In the genomic region with DNA sequence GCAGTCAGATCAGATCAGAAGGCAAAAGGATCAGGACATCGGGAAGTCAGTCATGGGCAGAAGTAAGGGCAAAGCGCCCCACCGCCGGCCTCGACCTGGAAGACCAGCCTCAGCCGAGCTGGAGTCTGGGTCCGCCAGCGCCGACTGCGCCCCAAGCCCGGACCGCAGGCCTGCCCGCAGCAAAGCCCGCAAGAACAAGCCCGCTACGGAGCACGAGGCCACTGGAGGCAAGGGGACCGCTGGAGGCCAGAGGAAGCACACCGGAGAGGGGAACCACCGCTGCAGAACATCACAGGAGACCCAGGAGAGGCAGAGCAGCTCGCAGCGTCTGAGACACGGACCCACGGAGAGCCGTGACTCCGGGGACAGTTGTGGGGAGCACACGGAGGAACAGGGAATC, we compare ENCODE assay signal across 8 mouse cellular contexts. TPM values are rescaled to one million over a fixed set of nuclear protein-coding genes. Genes with fewer than 3 reads are reported as not detected.
DNase-seq lines count a peak whose midpoint lies in the region; ATAC-seq and TF ChIP-seq lines count a peak whose summit lies in the region.

A gene (plus strand): TSS at position 53 of the 400 bp plus-strand sequence.

- H3K4me1 ChIP-seq in heart, postnatal 0 days (ENCODE audit: control insufficient read depth, insufficient read depth) = peaks cover 5% of the 10 kb centered on the region
- H3K4me1 ChIP-seq in embryonic facial prominence, embryonic 10.5 days = peaks cover 25% of the 10 kb centered on the region
- H3K4me1 ChIP-seq in hindbrain, postnatal 0 days (ENCODE audit: insufficient read depth, low read length) = 0 out of 2 replicates have a peak, but pooled peaks cover 4% of the 10 kb centered on the region
- H3K4me1 ChIP-seq in midbrain, postnatal 0 days (ENCODE audit: insufficient read depth, low read length) = no peaks in the 10 kb centered on the region

- no peak for TF ChIP-seq EP300 in heart, postnatal 0 days (IDR thresholded peaks at IDR 0.05; ENCODE audit: low read depth)

- TF ChIP-seq CTCF in heart, postnatal 0 days (IDR thresholded peaks at IDR 0.05; ENCODE audit: low read depth) = no peak
- no peak for TF ChIP-seq CTCF in hindbrain, postnatal 0 days (IDR thresholded peaks at IDR 0.05; ENCODE audit: low read depth)
- TF ChIP-seq CTCF in midbrain, postnatal 0 days (IDR thresholded peaks at IDR 0.05) = no peak

- H3K9ac ChIP-seq in heart, postnatal 0 days (replicated peaks; ENCODE audit: low read depth, low read length) = peak within 1 kb of the TSS; percentile 5; the same call in 1 of the 2 replicates
- no peak within 1 kb of the TSS; the same call in 1 of the 2 replicates for H3K9ac ChIP-seq in hindbrain, postnatal 0 days (replicated peaks; ENCODE audit: low read length)
- no peak within 1 kb of the TSS for H3K9ac ChIP-seq in midbrain, postnatal 0 days (replicated peaks; ENCODE audit: low read length, poor library complexity, severe bottlenecking)

- peak within 1 kb of the TSS; percentile 68 for H3K4me2 ChIP-seq in heart, postnatal 0 days (ENCODE audit: low read depth, low read length)
- H3K4me2 ChIP-seq in hindbrain, postnatal 0 days (ENCODE audit: low read depth, low read length) = peak within 1 kb of the TSS; percentile 47
- H3K4me2 ChIP-seq in midbrain, postnatal 0 days (ENCODE audit: low read depth, low read length, poor library complexity, severe bottlenecking) = peak within 1 kb of the TSS; percentile 44

- 17% methylated on average over 27 of the region's 27 CpGs for WGBS in heart, postnatal 0 days
- 7% methylated on average over 27 of the region's 27 CpGs for WGBS in embryonic facial prominence, embryonic 10.5 days
- 14% methylated on average over 27 of the region's 27 CpGs for WGBS in hindbrain, postnatal 0 days
- WGBS in midbrain, postnatal 0 days = 13% methylated on average over 27 of the region's 27 CpGs

- H3K27me3 ChIP-seq in heart, postnatal 0 days (ENCODE audit: control insufficient read depth, insufficient read depth, low read length) = peaks cover 31% of the 10 kb centered on the region
- peaks cover 85% of the 10 kb centered on the region for H3K27me3 ChIP-seq in embryonic facial prominence, embryonic 10.5 days (replicated peaks; ENCODE audit: low read depth, poor library complexity, severe bottlenecking)
- peaks cover 32% of the 10 kb centered on the region for H3K27me3 ChIP-seq in hindbrain, postnatal 0 days (ENCODE audit: insufficient read depth, low read length)
- peaks cover 49% of the 10 kb centered on the region for H3K27me3 ChIP-seq in midbrain, postnatal 0 days (ENCODE audit: insufficient read depth, low read length)

- no peak for DNase-seq in heart, postnatal 0 days (ENCODE audit: low spot score)
- DNase-seq in heart, adult 8-10 months (ENCODE audit: low spot score) = no peak
- DNase-seq in embryonic facial prominence, embryonic 10.5 days (ENCODE audit: low spot score) = peak; percentile 44
- DNase-seq in hindbrain, postnatal 0 days (ENCODE audit: low spot score) = no peak
- no peak for DNase-seq in midbrain, postnatal 0 days (ENCODE audit: low spot score)
- DNase-seq in cerebellum, adult 9-10 months = no peak
- DNase-seq in adrenal gland, adult (ENCODE audit: inconsistent age in 2 of 2, low spot score in 1 of 2) = no peak
- DNase-seq in c-Kit-positive CD71-positive TER-119-positive erythroid progenitor cells, embryonic 14.5 days (ENCODE audit: low spot score) = no peak

- no peak within 1 kb of the TSS for H3K27ac ChIP-seq in heart, postnatal 0 days (ENCODE audit: low read depth)
- H3K27ac ChIP-seq in embryonic facial prominence, embryonic 10.5 days (replicated peaks) = peak within 1 kb of the TSS; percentile 51
- H3K27ac ChIP-seq in hindbrain, postnatal 0 days = no peak within 1 kb of the TSS
- H3K27ac ChIP-seq in midbrain, postnatal 0 days (ENCODE audit: low read depth, low read length) = no peak within 1 kb of the TSS

- peaks cover 17% of the 10 kb centered on the region; the same call in 1 of the 2 replicates for H3K36me3 ChIP-seq in heart, postnatal 0 days (replicated peaks; ENCODE audit: control insufficient read depth, insufficient read depth, low read length)
- peaks cover 16% of the 10 kb centered on the region for H3K36me3 ChIP-seq in embryonic facial prominence, embryonic 10.5 days (replicated peaks)
- H3K36me3 ChIP-seq in hindbrain, postnatal 0 days (ENCODE audit: insufficient read depth, low read length) = no peaks in the 10 kb centered on the region
- no peaks in the 10 kb centered on the region for H3K36me3 ChIP-seq in midbrain, postnatal 0 days (ENCODE audit: insufficient read depth, low read length)

- ATAC-seq in heart, postnatal 0 days (ENCODE audit: insufficient read depth, low read depth) = no peak
- no peak for ATAC-seq in hindbrain, postnatal 0 days
- ATAC-seq in midbrain, postnatal 0 days (ENCODE audit: low FRiP score) = no peak

- H3K9me3 ChIP-seq in heart, postnatal 0 days (replicated peaks; ENCODE audit: control insufficient read depth, low read length) = no peaks in the 10 kb centered on the region
- H3K9me3 ChIP-seq in embryonic facial prominence, embryonic 10.5 days = no peaks in the 10 kb centered on the region
- H3K9me3 ChIP-seq in hindbrain, postnatal 0 days (ENCODE audit: low read length) = no peaks in the 10 kb centered on the region
- H3K9me3 ChIP-seq in midbrain, postnatal 0 days (ENCODE audit: low read length) = no peaks in the 10 kb centered on the region

- peak within 1 kb of the TSS; percentile 42 for H3K4me3 ChIP-seq in heart, postnatal 0 days (ENCODE audit: low read depth, low read length)
- peak within 1 kb of the TSS; percentile 54 for H3K4me3 ChIP-seq in embryonic facial prominence, embryonic 10.5 days
- peak within 1 kb of the TSS; percentile 29 for H3K4me3 ChIP-seq in hindbrain, postnatal 0 days (ENCODE audit: low read length)
- H3K4me3 ChIP-seq in midbrain, postnatal 0 days (ENCODE audit: low read depth, low read length) = peak within 1 kb of the TSS; percentile 27; the same call in 1 of the 2 replicates

RNA-seq across cellular contexts. Expression of the gene that starts here (rescaled TPM):
- not detected in 2 replicates for total RNA-seq in heart, postnatal 0 days (2014; rRNA removed; ENCODE audit: low replicate concordance)
- 0.04 and 0.11 TPM in 2 replicates for polyA plus RNA-seq in heart, postnatal 0 days (2015; fragmentation: Nextera tagmentation; extraction: Ambion mirVana)
- under 1 TPM in 1 of 4 experiments, not detected in 3; 0.06 TPM for total RNA-seq in heart, adult 8-10 months (2022)
- polyA plus RNA-seq in embryonic facial prominence, embryonic 10.5 days (2016; fragmentation: Nextera tagmentation; extraction: Ambion mirVana) = 0.07 and 0.16 TPM in 2 replicates
- 0.29 and 0.63 TPM in 2 replicates for total RNA-seq in hindbrain, postnatal 0 days (2014; rRNA removed)
- polyA plus RNA-seq in hindbrain, postnatal 0 days (2015; fragmentation: Nextera tagmentation; extraction: Ambion mirVana) = 0.20 and 0.45 TPM in 2 replicates
- total RNA-seq in midbrain, postnatal 0 days (2014; rRNA removed) = not detected in 2 replicates
- 0.09 and 0.29 TPM in 2 replicates for polyA plus RNA-seq in midbrain, postnatal 0 days (2015; fragmentation: Nextera tagmentation; extraction: Ambion mirVana)

Comparison
In these comparisons a context has a peak if more than half of its experiments do, and no peak if none do; other contexts are left out.
1. Peak in DNase-seq, H3K4me3 ChIP-seq and H3K27ac ChIP-seq in embryonic facial prominence, embryonic 10.5 days; RNA of the gene not detected or under 1 TPM.